ENCODE assay signal across 8 mouse cellular contexts in genomic region chr4:46374869-46375368, GRCm38 (mm10). TPM values are rescaled to one million over a fixed set of nuclear protein-coding genes. Genes with fewer than 3 reads are reported as not detected.
A peak's percentile ranks its signal among the peaks of the same experiment; 100 is the strongest.
DNase-seq lines count a peak whose midpoint lies in the region; ATAC-seq lines count a peak whose summit lies in the region.

No protein-coding gene starts in this region.

- peak overlapping the region; percentile 54 for H3K4me2 ChIP-seq in hindbrain, embryonic 11.5 days (replicated peaks; ENCODE audit: low read depth, low read length)
- peak overlapping the region; percentile 52 for H3K4me2 ChIP-seq in lung, embryonic 16.5 days (ENCODE audit: low read depth, low read length)

- H3K9ac ChIP-seq in hindbrain, embryonic 11.5 days (ENCODE audit: low read depth, low read length), result peak overlapping the region; percentile 50
- peak overlapping the region; percentile 40 for H3K9ac ChIP-seq in lung, embryonic 16.5 days (ENCODE audit: low read length)

- 0 out of 2 replicates have a peak, but pooled peaks cover 4% of the 10 kb centered on the region for H3K4me1 ChIP-seq in hindbrain, embryonic 11.5 days (replicated peaks; ENCODE audit: control insufficient read depth, insufficient read depth, low read length)
- peaks cover 11% of the 10 kb centered on the region for H3K4me1 ChIP-seq in lung, embryonic 16.5 days (replicated peaks; ENCODE audit: control insufficient read depth, insufficient read depth, low read length)

- peak; percentile 65; the same call in 1 of the 2 replicates for ATAC-seq in hindbrain, embryonic 11.5 days (ENCODE audit: low FRiP score)
- peak; percentile 75 for ATAC-seq in lung, embryonic 16.5 days (ENCODE audit: low read depth)

- no peak overlapping the region for H3K27ac ChIP-seq in hindbrain, embryonic 11.5 days (ENCODE audit: low read depth, low read length)
- no peak overlapping the region for H3K27ac ChIP-seq in lung, embryonic 16.5 days (ENCODE audit: low read length)

- H3K27me3 ChIP-seq in hindbrain, embryonic 11.5 days (ENCODE audit: control insufficient read depth, insufficient read depth, low read length), result no peaks in the 10 kb centered on the region; the same call in 1 of the 2 replicates
- H3K27me3 ChIP-seq in lung, embryonic 16.5 days (ENCODE audit: control insufficient read depth, insufficient read depth, low read depth, low read length), result no peaks in the 10 kb centered on the region

- 25% methylated on average over 22 of the region's 22 CpGs for WGBS in hindbrain, embryonic 11.5 days
- 22% methylated on average over 22 of the region's 22 CpGs for WGBS in lung, embryonic 16.5 days

- peaks cover 7% of the 10 kb centered on the region for H3K36me3 ChIP-seq in hindbrain, embryonic 11.5 days (ENCODE audit: control insufficient read depth, insufficient read depth, low read length)
- peaks cover 10% of the 10 kb centered on the region for H3K36me3 ChIP-seq in lung, embryonic 16.5 days (ENCODE audit: control insufficient read depth, insufficient read depth, low read length)

- H3K9me3 ChIP-seq in hindbrain, embryonic 11.5 days (ENCODE audit: control insufficient read depth, low read length), result no peaks in the 10 kb centered on the region
- no peaks in the 10 kb centered on the region for H3K9me3 ChIP-seq in lung, embryonic 16.5 days (ENCODE audit: control insufficient read depth, low read length)

- DNase-seq in MN1 (ENCODE audit: low spot score), result peak; percentile 51
- DNase-seq in cerebellum, adult 9-10 months, result peak; percentile 90
- peak; percentile 76 to 88 for DNase-seq in frontal cortex, adult 2 months (ENCODE audit: extremely low spot score in 1 of 2, low spot score in 1 of 2)
- DNase-seq in hindbrain, embryonic 11.5 days (ENCODE audit: low spot score), result peak; percentile 81
- DNase-seq in layer of hippocampus, adult 9-11 months, result peak; percentile 85
- peak; percentile 65 for DNase-seq in ovary, postnatal 14 days (ENCODE audit: low spot score)
- peak; percentile 47 to 75 for DNase-seq in thymus, postnatal 10 days (ENCODE audit: low spot score in 2 of 2)

- peak overlapping the region; percentile 22 for H3K4me3 ChIP-seq in hindbrain, embryonic 11.5 days (ENCODE audit: low read depth, low read length)
- peak overlapping the region; percentile 40 for H3K4me3 ChIP-seq in lung, embryonic 16.5 days (ENCODE audit: low read length)

RNA-seq across cellular contexts. Expression of gene Trmo, which starts 14.3 kb away (rescaled TPM):
- polyA plus RNA-seq in frontal cortex, adult 2 months (2012; rRNA removed), result 5.3 and 6.6 TPM in 2 replicates
- polyA plus RNA-seq in hindbrain, embryonic 11.5 days (2014; fragmentation: Nextera tagmentation; extraction: Ambion mirVana), result 9.9 and 10.6 TPM in 2 replicates
- polyA plus RNA-seq in lung, embryonic 16.5 days (2015; fragmentation: Nextera tagmentation; extraction: Ambion mirVana), result 10.8 and 12.2 TPM in 2 replicates

RNA-seq across cellular contexts. Expression of gene Foxe1, which starts 31.5 kb away (rescaled TPM):
- not detected in 2 replicates for polyA plus RNA-seq in frontal cortex, adult 2 months (2012; rRNA removed)
- 0.08 and 0.48 TPM in 2 replicates for polyA plus RNA-seq in hindbrain, embryonic 11.5 days (2014; fragmentation: Nextera tagmentation; extraction: Ambion mirVana)
- not detected in 2 replicates for polyA plus RNA-seq in lung, embryonic 16.5 days (2015; fragmentation: Nextera tagmentation; extraction: Ambion mirVana)

RNA-seq across cellular contexts. Expression of gene Hemgn, which starts 38.4 kb away (rescaled TPM):
- polyA plus RNA-seq in frontal cortex, adult 2 months (2012; rRNA removed), result 0.06 and 0.12 TPM in 2 replicates
- 16.1 and 22.3 TPM in 2 replicates for polyA plus RNA-seq in hindbrain, embryonic 11.5 days (2014; fragmentation: Nextera tagmentation; extraction: Ambion mirVana)
- 1.1 and 4.3 TPM in 2 replicates for polyA plus RNA-seq in lung, embryonic 16.5 days (2015; fragmentation: Nextera tagmentation; extraction: Ambion mirVana)
